Mouse (Mus musculus) liver, postnatal 0 days (tissue): ENCODE measurements at regions not wholly inside any gene's neighbourhood (a gene's known extent, or its start where the extent isn't known, plus 50 kb on each side); places are given as distances from the start of the nearest gene placed in this dataset.

Source experiments
- ATAC-seq: fragments of 200-750 bp; cut with Nextera tagmentation; 2 replicates; pipeline ENCODE4 v1.8.0; 2017; ENCODE audit warnings: mild to moderate bottlenecking, moderate library complexity
- DNase-seq: peaks from one replicate; pipeline ENCODE4 v3.0.0-alpha.2; 2016
- H3K27ac ChIP-seq: fragments of 300-500 bp; sonication (generic); 2 replicates; pipeline ENCODE4 v1.5.1; 2014; ENCODE audit warnings: antibody characterized with exemption, moderate library complexity, mild to moderate bottlenecking, low read depth
- H3K27me3 ChIP-seq: fragments of 300-500 bp; sonication (generic); 2 replicates; pipeline ENCODE4 v1.6.1; 2014; ENCODE audit warnings: low read length, control low read depth, mixed read lengths; ENCODE audit not compliant: insufficient read depth
- H3K36me3 ChIP-seq: fragments of 300-500 bp; sonication (generic); replicated peaks from 2 replicates; pipeline ENCODE4 v1.6.1; 2014; ENCODE audit warnings: mild to moderate bottlenecking, control low read depth, low read length, moderate library complexity, mixed read lengths; ENCODE audit not compliant: insufficient read depth
- H3K4me1 ChIP-seq: fragments of 300-500 bp; sonication (generic); 2 replicates; pipeline ENCODE4 v1.6.1; 2014; ENCODE audit warnings: antibody characterized with exemption, mild to moderate bottlenecking, control low read depth; ENCODE audit not compliant: insufficient read depth
- H3K4me2 ChIP-seq: fragments of 300-500 bp; sonication (generic); 2 replicates; pipeline ENCODE4 v1.6.1; 2014; ENCODE audit warnings: low read depth, mild to moderate bottlenecking, low read length, moderate library complexity, mixed read lengths
- H3K4me3 ChIP-seq: fragments of 300-500 bp; sonication (generic); 2 replicates; pipeline ENCODE4 v1.5.1; 2014; ENCODE audit warnings: low read depth, low read length
- H3K9ac ChIP-seq: fragments of 300-500 bp; sonication (generic); replicated peaks from 2 replicates; pipeline ENCODE4 v1.6.1; 2014; ENCODE audit warnings: mild to moderate bottlenecking, moderate library complexity
- H3K9me3 ChIP-seq: fragments of 300-500 bp; sonication (generic); 2 replicates; pipeline ENCODE4 v1.6.1; 2016; ENCODE audit warnings: mild to moderate bottlenecking, control low read depth, low read length, mixed read lengths
- CTCF ChIP-seq: sonication (generic); IDR thresholded peaks from 2 replicates; pipeline ENCODE4 v1.5.1; 2016; ENCODE audit warnings: antibody characterized with exemption, low read depth
- EP300 ChIP-seq: IDR thresholded peaks from 2 replicates; pipeline ENCODE4 v1.6.1; 2016; ENCODE audit warnings: antibody characterized with exemption, low read depth, mild to moderate bottlenecking
- WGBS: fragments of 180-500 bp; shearing (Covaris S2); extraction: QIAGEN DNeasy Blood & Tissue Kit; methylation state at CpG from one replicate; pipeline ENCODE4 v1.1.7; 2014; ENCODE audit not compliant: insufficient replicate concordance; 5-methylcytosine and 5-hydroxymethylcytosine counted together

GRCm38 (mm10) chr6:126242299-126242698 lies 75.6 kb upstream of the Ntf3 start:
- ATAC-seq, result no peak
- WGBS, result 69% methylated on average over 2 of the region's 2 CpGs
- TF ChIP-seq CTCF (no peak), EP300 (no peak)
- no peak overlapping the region for H3K4me3 ChIP-seq
- no peaks in the 10 kb centered on the region for H3K9me3 ChIP-seq
- H3K9ac ChIP-seq, result no peak overlapping the region
- DNase-seq, result no peak
- no peaks in the 10 kb centered on the region for H3K27me3 ChIP-seq
- H3K36me3 ChIP-seq, result no peaks in the 10 kb centered on the region
- H3K4me2 ChIP-seq, result no peak overlapping the region
- no peaks in the 10 kb centered on the region for H3K4me1 ChIP-seq
- no peak overlapping the region for H3K27ac ChIP-seq

GRCm38 (mm10) chr6:126240256-126240655 lies 73.5 kb upstream of the Ntf3 start:
- Histone ChIP-seq H3K9me3 (no peaks in the 10 kb centered on the region), H3K36me3 (no peaks in the 10 kb centered on the region), H3K4me1 (no peaks in the 10 kb centered on the region), H3K9ac (no peak overlapping the region), H3K4me2 (no peak overlapping the region), H3K27ac (no peak overlapping the region), H3K4me3 (no peak overlapping the region), H3K27me3 (no peaks in the 10 kb centered on the region)
- ATAC-seq (no peak), DNase-seq (no peak)
- TF ChIP-seq CTCF (no peak), EP300 (no peak)
- 15% methylated on average over 1 of the region's 1 CpGs for WGBS
